ENCODE assay signal across 27 mouse cellular contexts in the genomic region with DNA sequence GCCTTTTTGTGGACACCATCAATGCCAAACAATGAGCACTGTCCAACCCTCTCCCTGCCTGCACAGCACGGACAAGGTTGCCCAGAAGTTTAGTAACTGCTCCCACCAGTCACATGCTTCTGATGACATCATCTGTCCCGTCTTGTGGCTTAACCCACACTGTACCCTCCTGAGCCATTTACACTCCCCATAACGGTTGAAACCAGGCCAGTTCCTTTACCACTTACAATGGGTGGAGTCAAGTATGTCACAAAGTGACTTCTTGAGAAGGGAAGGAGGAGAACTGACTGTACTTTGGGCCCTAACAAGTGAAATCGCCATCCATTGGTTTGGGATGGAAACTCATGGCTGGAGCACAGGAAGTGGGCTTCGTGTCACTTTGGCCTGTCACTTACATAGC. TPM values are rescaled to one million over a fixed set of nuclear protein-coding genes. Genes with fewer than 3 reads are reported as not detected.
DNase-seq lines count a peak whose midpoint lies in the region; ATAC-seq and TF ChIP-seq lines count a peak whose summit lies in the region.
"Had no signal": no experiment of that assay in that cellular context is flagged by ENCODE, and none has a peak within 500 bp of the region (broad histone marks: within the 10 kb centered on the region; RNA-seq: fewer than 3 reads in every experiment).

No protein-coding gene starts in this region.

- DNase-seq in testis, postnatal 10 days (ENCODE audit: low spot score): no peak
- no peak for DNase-seq in adipocyte (ENCODE audit: low spot score)
- DNase-seq: adrenal gland, adult 2 months; adrenal gland, postnatal 10 days; adrenal gland, postnatal 25 days; B cell, adult 2 months; cerebellum, adult 11 months; cerebellum, adult 18-20 months; cerebellum, adult 8-10 months; cerebellum, adult 9-11 months; cerebellum, postnatal 14 days; cerebellum, postnatal 36 days; forebrain, postnatal 0 days had no signal

- H3K4me2 ChIP-seq in heart, embryonic 11.5 days: no peak overlapping the region
- H3K4me2 ChIP-seq: embryonic facial prominence, embryonic 12.5 days; forebrain, embryonic 13.5 days; forebrain, embryonic 15.5 days had no signal

- H3K4me1 ChIP-seq in testis, adult 2 months (ENCODE audit: control insufficient read depth, insufficient read depth, low read length): peaks cover 6% of the 10 kb centered on the region
- H3K4me1 ChIP-seq in heart, embryonic 11.5 days (ENCODE audit: control insufficient read depth, insufficient read depth, low read length): no peaks in the 10 kb centered on the region
- H3K4me1 ChIP-seq: embryonic facial prominence, embryonic 10.5 days; embryonic facial prominence, embryonic 12.5 days; forebrain, embryonic 13.5 days; forebrain, embryonic 15.5 days had no signal

- no peak overlapping the region for H3K27ac ChIP-seq in testis, adult 2 months (ENCODE audit: control insufficient read depth, insufficient read depth, low read depth, low read length)
- H3K27ac ChIP-seq in heart, embryonic 11.5 days (ENCODE audit: low read depth, low read length): no peak overlapping the region
- H3K27ac ChIP-seq: embryonic facial prominence, embryonic 10.5 days; embryonic facial prominence, embryonic 12.5 days; forebrain, embryonic 13.5 days; forebrain, embryonic 15.5 days had no signal

- H3K9ac ChIP-seq in heart, embryonic 11.5 days (ENCODE audit: low read depth, low read length): no peak overlapping the region
- H3K9ac ChIP-seq: embryonic facial prominence, embryonic 12.5 days; forebrain, embryonic 13.5 days; forebrain, embryonic 15.5 days; forebrain, postnatal 0 days had no signal

- no peaks in the 10 kb centered on the region for H3K9me3 ChIP-seq in heart, embryonic 11.5 days (replicated peaks; ENCODE audit: control insufficient read depth, low read length)
- H3K9me3 ChIP-seq: embryonic facial prominence, embryonic 10.5 days; embryonic facial prominence, embryonic 12.5 days; forebrain, embryonic 13.5 days; forebrain, embryonic 15.5 days had no signal

- no peaks in the 10 kb centered on the region for H3K36me3 ChIP-seq in testis, adult 2 months (ENCODE audit: control insufficient read depth, insufficient read depth, low read length)
- no peaks in the 10 kb centered on the region for H3K36me3 ChIP-seq in heart, embryonic 11.5 days (ENCODE audit: control insufficient read depth, insufficient read depth, low read length)
- H3K36me3 ChIP-seq: embryonic facial prominence, embryonic 10.5 days; embryonic facial prominence, embryonic 12.5 days; forebrain, embryonic 15.5 days; G1E had no signal

- peak overlapping the region; percentile 14; the same call in 1 of the 2 replicates for H3K4me3 ChIP-seq in testis, adult 2 months (ENCODE audit: control insufficient read depth, low read depth, low read length)
- no peak overlapping the region for H3K4me3 ChIP-seq in heart, embryonic 11.5 days (ENCODE audit: low read depth, low read length)
- H3K4me3 ChIP-seq: embryonic facial prominence, embryonic 10.5 days; embryonic facial prominence, embryonic 12.5 days; forebrain, embryonic 13.5 days; forebrain, embryonic 15.5 days had no signal

- ATAC-seq in common myeloid progenitor, adult 5-6 weeks (replicated peaks; ENCODE audit: low read depth, poor library complexity, severe bottlenecking): peak; percentile 78
- ATAC-seq in megakaryocyte progenitor cell, adult 5-6 weeks (replicated peaks; ENCODE audit: poor library complexity): peak; percentile 95
- ATAC-seq in heart, embryonic 11.5 days (replicated peaks; ENCODE audit: insufficient number of reproducible peaks, low FRiP score, low TSS enrichment): no peak
- ATAC-seq: activated CD4-positive, CD25-positive, alpha-beta regulatory T cell, adult 4 months; CD4-positive, CD25-positive, alpha-beta regulatory T cell, adult 4 months; forebrain, embryonic 13.5 days; forebrain, embryonic 15.5 days; forebrain, postnatal 0 days; Patski had no signal

- TF ChIP-seq CTCF in testis, adult 2 months (IDR thresholded peaks at IDR 0.05; ENCODE audit: control insufficient read depth, insufficient read depth, insufficient replicate concordance, low read depth, low read length): no peak

- 77% methylated on average over 5 of the region's 5 CpGs for WGBS in heart, embryonic 11.5 days (ENCODE audit: insufficient replicate concordance)

- no peak for TF ChIP-seq POLR2A in testis, adult 2 months (IDR thresholded peaks at IDR 0.05; ENCODE audit: control insufficient read depth, low read depth, low read length)

- H3K27me3 ChIP-seq in testis, adult 2 months (ENCODE audit: control insufficient read depth, insufficient read depth, low read length): no peaks in the 10 kb centered on the region
- no peaks in the 10 kb centered on the region for H3K27me3 ChIP-seq in heart, embryonic 11.5 days (ENCODE audit: control insufficient read depth, insufficient read depth, low read length)
- H3K27me3 ChIP-seq: CH12.LX; embryonic facial prominence, embryonic 12.5 days; forebrain, embryonic 13.5 days; forebrain, embryonic 15.5 days had no signal

RNA-seq across cellular contexts. Expression of a gene that starts 35.8 kb away (rescaled TPM):
- polyA plus RNA-seq in testis, adult 2 months (2012; rRNA removed): 0.14 TPM in 1 of 2 replicates, not detected in the other
- not detected in 2 replicates for total RNA-seq in common myeloid progenitor, adult 5-6 weeks (2017)
- total RNA-seq in megakaryocyte progenitor cell, adult 5-6 weeks (2015): not detected in 2 replicates
- total RNA-seq in megakaryocyte progenitor cell, adult 5-6 weeks (2017): not detected in 2 replicates
- 0.07 TPM in 1 of 2 replicates, not detected in the other for polyA plus RNA-seq in heart, embryonic 11.5 days (2014; fragmentation: Nextera tagmentation; extraction: Ambion mirVana)
- total RNA-seq: adrenal gland, adult 2 months; adrenal gland, postnatal 25 days; CH12.LX had no signal
- polyA plus RNA-seq: CD4-positive, CD25-positive, alpha-beta regulatory T cell, adult 4 months; forebrain, embryonic 11.5 days; forebrain, embryonic 13.5 days; G1E had no signal
